Mouse (Mus musculus) urinary bladder, postnatal 4 days (tissue): ENCODE results near the gene Irak2.
"Not testable (repeated sequence)": the region's sequence is repeated elsewhere in the genome, so short reads cannot be mapped to it uniquely, and the experiment has no call there.

Experiments used
- DNase-seq, 2 experiments: peaks; one replicate each; pipeline ENCODE4 v3.0.0; 2021 to 2022; ENCODE audit warnings: low spot score in 2 of 2

Irak2 gene

GRCm38 (mm10) chr6:113696582-113697221, 58.4 kb downstream of the Irak2 start, which contains the start of gene Tatdn2:
TSS of gene Tatdn2 (plus strand) at chr6:113697050.
- DNase-seq, result peak; percentile 96 to 97

DNA sequence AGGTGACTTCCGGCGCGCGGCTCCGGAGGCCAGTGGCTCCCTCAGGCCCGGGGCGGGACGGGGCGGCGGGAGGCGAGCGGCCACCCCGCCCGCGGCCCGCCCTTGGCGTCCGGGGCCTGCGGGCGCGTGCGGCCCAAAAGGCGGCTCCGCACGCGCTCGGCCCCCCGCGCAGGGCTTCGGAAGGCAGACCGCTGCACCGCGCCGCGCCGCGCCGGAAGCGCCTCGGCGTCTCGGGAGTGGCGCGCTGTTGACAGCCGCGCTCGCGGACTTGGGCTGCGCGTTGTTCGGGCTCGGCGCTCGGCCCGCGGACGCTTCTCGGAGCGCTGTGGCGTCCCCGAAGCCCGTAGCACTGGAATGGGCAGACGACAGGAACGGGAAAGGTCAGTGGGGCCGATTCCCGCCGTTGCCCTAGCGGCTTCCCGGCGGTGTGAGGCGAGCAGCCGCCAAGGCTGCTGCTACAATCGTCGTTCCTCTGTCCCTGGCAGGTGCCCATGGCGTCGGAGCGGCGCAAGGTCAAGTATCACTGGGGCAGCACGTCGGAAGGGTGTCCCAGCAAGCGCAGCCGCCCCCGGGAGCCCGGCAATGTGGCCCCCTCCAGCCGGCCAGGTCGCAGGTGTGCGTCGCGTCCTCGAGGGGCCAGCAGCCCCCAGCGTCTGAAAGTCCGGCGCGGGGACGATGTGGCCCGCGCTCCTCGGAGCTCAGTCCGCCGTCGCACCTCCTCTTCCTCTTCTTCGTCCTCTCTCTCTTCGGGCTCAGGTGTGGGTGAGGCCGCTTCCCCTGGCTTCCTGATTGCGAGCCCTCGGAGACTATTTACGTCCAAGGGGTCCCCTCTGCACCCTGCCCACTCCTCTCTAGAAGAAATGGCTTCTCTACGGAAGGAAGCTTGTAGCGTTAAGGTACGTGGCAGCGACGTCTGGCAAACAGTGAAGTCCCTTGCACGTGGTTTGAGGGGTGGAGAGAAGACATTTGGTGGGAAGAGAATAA, 59.2 kb downstream of the Irak2 start:
- DNase-seq, result peak in 1 of 2 experiments; percentile 29

DNA sequence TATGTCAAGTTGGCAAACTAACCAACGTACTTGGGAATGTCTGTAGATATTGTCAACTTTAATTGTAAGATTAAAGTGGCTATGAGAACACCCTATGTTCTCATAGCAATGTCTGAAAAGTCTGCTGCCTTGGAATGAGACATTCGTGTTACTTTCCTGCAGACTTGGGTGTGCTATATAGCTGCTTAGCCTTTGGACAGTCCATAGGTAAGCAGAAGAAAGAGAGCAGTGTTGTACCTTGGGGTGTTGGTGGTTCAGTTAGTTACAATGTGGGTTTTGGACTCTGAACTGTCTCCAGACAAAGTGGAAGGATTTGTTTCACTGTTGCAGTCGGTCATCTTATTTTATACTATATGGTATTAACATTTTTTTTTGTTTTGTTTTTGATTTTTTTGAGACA, 74.5 kb downstream of the Irak2 start:
- DNase-seq, result no peak

GRCm38 (mm10) chr6:113713389-113713788, 75.1 kb downstream of the Irak2 start:
- not testable (repeated sequence) for DNase-seq

GRCm38 (mm10) chr6:113714276-113714675, 76.0 kb downstream of the Irak2 start:
- no peak for DNase-seq

GRCm38 (mm10) chr6:113714797-113715196, 76.5 kb downstream of the Irak2 start:
- DNase-seq, result no peak

GRCm38 (mm10) chr6:113717541-113717940, 79.3 kb downstream of the Irak2 start:
- DNase-seq, result no peak

GRCm38 (mm10) chr6:113719878-113720277, 81.6 kb downstream of the Irak2 start, which contains the start of gene Ghrl:
TSS of gene Ghrl (minus strand) at chr6:113719880.
- no peak for DNase-seq

- DNase-seq, result no peak
Measured at GRCm38 (mm10) chr6:113721061-113721460, 82.8 kb downstream of the Irak2 start.

DNA sequence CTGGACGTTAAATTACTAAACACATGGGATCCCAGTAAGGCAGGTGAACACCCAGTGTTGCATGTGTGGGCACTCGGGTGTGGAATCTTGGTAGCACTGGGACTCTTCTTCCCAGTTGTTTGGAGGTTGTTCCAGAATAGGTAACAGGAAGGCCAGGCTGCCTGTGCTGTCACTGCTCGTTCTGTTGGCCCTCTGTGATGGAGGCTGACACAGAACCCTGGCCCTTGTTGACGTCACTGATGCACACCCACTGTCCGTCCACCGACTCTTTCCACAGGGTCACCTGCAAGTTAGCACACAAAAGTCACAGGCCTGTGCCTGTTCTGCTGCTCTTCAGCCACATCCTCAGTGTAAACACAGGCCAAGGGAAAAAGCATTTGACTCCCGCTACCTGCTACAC, 89.9 kb downstream of the Irak2 start:
- DNase-seq, result no peak

GRCm38 (mm10) chr6:113731296-113731695, 93.0 kb downstream of the Irak2 start:
- DNase-seq, result no peak

DNA sequence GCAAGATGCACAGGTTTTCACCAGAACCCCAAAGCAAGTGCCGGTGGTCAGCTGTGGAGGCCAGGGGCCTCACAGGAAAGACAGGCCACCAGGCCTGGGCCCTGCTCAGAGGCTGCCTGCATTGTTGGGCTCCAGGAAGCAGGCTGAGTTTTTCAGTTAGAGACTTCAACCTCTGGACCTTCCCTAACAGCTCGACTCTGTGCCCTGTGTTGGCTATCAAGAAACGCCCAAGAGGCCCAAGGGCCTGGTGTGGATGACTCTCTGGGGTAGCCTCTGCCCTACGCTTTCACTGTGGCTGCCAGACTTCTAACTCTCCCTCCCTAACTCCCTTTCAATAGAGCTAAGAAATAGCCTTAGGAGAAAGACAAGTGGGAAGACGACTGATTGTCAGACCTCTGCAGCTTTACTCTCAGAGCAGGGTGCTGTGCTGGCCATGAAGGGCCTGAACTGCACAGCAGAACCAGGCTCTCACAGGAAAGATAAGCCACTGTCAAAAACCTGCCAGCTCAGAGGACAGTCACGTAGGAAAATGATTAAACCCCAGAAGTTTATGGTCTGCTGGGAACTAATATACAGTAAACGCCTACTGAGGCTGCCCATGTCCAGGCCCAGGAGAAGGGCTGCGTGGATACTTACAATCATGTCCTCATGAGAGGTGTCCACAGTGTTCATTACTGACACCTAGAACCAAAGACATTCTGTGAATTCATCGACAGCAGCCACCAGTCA, 99.2 kb downstream of the Irak2 start:
- no peak for DNase-seq

DNA sequence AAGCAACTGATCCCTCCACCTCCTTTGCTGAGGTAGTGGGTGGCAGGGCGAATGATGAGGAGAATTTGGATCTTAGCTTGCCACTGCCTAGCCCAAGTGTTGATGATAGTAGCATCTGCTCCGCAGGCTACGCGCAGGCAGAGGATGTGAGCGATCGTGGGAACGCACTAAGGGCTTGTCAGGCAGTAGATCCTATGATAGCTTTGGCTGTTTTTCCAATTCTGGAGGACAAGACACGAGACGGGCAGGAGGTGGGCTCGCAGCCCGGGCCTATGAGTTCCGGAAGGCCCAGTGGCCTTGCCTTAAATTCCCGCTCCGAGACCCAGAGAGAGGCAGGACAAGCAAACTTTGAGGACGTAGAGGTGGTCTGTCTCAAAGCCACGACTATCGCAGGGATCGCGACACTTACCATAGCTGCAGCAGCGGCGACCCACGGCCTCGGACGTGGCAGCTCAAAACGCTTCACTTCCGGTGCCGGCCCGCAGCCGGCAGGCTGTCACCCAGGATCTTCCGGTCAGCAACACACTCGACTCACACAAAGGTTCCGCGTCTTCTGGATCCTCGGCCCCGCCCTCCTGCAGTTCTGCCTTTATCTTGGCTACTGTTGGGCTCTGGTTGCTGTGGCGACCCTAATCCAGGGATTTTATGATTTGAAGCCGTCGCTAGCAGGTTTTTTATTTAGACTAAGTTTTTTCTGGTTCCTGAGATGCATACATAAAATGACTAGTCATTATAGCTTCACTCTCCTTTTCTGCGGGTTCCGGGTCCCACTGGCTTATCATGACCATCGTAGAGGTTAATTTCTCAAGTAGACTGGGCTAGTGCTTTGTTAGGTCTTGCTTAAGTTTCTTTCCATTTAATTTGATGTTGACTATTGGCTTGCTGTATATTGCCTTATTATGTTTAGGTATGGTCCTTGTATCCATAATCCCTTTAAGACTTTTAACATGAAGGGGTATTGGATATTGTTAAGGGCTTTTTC, 102.3 kb downstream of the Irak2 start, which contains the start of gene Sec13:
Sec13 (minus strand) TSS at position 508 of the 982 bp plus-strand sequence.
- DNase-seq, result peak; percentile 80 to 88

DNA sequence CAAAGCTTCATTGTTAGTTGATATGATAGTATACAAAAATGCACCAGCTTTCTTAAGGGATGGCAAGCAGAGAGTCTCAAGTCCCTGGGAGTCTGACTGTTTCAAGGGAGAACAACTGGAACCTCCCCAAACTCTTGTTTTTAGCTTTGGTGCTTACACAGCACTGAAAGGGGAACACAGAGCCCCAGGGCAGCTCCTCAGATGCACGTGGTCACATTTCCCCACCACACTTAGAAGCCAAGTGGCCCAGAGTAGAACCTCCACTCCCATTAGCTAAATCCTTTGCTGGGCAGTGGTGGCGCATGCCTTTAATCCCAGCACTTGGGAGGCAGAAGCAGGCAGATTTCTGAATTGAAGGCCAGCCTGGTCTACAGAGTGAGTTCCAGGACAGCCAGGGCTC, 103.2 kb downstream of the Irak2 start:
- DNase-seq, result no peak

- no peak for DNase-seq
Measured at GRCm38 (mm10) chr6:113742321-113742720, 104.1 kb downstream of the Irak2 start.

- no peak for DNase-seq
Measured at GRCm38 (mm10) chr6:113743111-113743510, 104.8 kb downstream of the Irak2 start.
